Mouse (Mus musculus): ENCODE measurements around the gene Zswim1. TPM values are rescaled to one million over a fixed set of nuclear protein-coding genes. Genes with fewer than 3 reads are reported as not detected.
"Not testable (repeated sequence)": the region's sequence is repeated elsewhere in the genome, so short reads cannot be mapped to it uniquely, and the experiment has no call there.

The Zswim1 gene
- polyA plus RNA-seq, 1 experiment from 2014 or later = 21.4 TPM

- no peak for ATAC-seq (ENCODE audit: low FRiP score)
- H3K4me3 ChIP-seq = no peak overlapping the region
- no peaks in the 10 kb centered on the region for H3K36me3 ChIP-seq
- H3K4me2 ChIP-seq (replicated peaks) = no peak overlapping the region
- no peaks in the 10 kb centered on the region for H3K9me3 ChIP-seq (replicated peaks)
- WGBS = 75% methylated on average over 4 of the region's 4 CpGs
- H3K9ac ChIP-seq = no peak overlapping the region
- peaks cover 26% of the 10 kb centered on the region for H3K27me3 ChIP-seq
- peaks cover 30% of the 10 kb centered on the region for H3K4me1 ChIP-seq
- H3K27ac ChIP-seq = no peak overlapping the region
Observed at GRCm38 (mm10) chr2:164861094-164861493, 38.6 kb downstream of the Zswim1 start.

GRCm38 (mm10) chr2:164862179-164862861, 39.8 kb downstream of the Zswim1 start:
- Histone ChIP-seq H3K9ac (no peak overlapping the region), H3K4me2 (replicated peaks) (no peak overlapping the region), H3K9me3 (replicated peaks) (no peaks in the 10 kb centered on the region), H3K27ac (no peak overlapping the region), H3K4me3 (no peak overlapping the region), H3K4me1 (peaks cover 17% of the 10 kb centered on the region), H3K27me3 (peaks cover 14% of the 10 kb centered on the region), H3K36me3 (no peaks in the 10 kb centered on the region)
- ATAC-seq (ENCODE audit: low FRiP score) = no peak
- 48% methylated on average over 9 of the region's 9 CpGs for WGBS

GRCm38 (mm10) chr2:164863411-164863810, 40.9 kb downstream of the Zswim1 start:
- not testable (repeated sequence) for H3K4me3 ChIP-seq; H3K4me1 ChIP-seq; ATAC-seq (ENCODE audit: low FRiP score); H3K9me3 ChIP-seq (replicated peaks); H3K9ac ChIP-seq; H3K27ac ChIP-seq; H3K27me3 ChIP-seq; H3K4me2 ChIP-seq (replicated peaks); H3K36me3 ChIP-seq
- 88% methylated on average over 9 of the region's 9 CpGs for WGBS

GRCm38 (mm10) chr2:164864593-164864992, 42.1 kb downstream of the Zswim1 start:
- peaks cover 8% of the 10 kb centered on the region; the same call in 1 of the 2 replicates for H3K4me1 ChIP-seq
- H3K4me2 ChIP-seq (replicated peaks) = no peak overlapping the region
- H3K4me3 ChIP-seq = no peak overlapping the region
- no peaks in the 10 kb centered on the region for H3K9me3 ChIP-seq (replicated peaks)
- WGBS = 85% methylated on average over 4 of the region's 4 CpGs
- H3K36me3 ChIP-seq = no peaks in the 10 kb centered on the region
- peaks cover 2% of the 10 kb centered on the region; the same call in 1 of the 2 replicates for H3K27me3 ChIP-seq
- ATAC-seq (ENCODE audit: low FRiP score) = no peak
- no peak overlapping the region for H3K27ac ChIP-seq
- H3K9ac ChIP-seq = no peak overlapping the region

GRCm38 (mm10) chr2:164866741-164867551, 44.5 kb downstream of the Zswim1 start:
- Histone ChIP-seq H3K27me3 (no peaks in the 10 kb centered on the region), H3K4me1 (peaks cover 6% of the 10 kb centered on the region; the same call in 1 of the 2 replicates), H3K27ac (no peak overlapping the region), H3K4me3 (no peak overlapping the region), H3K9me3 (replicated peaks) (no peaks in the 10 kb centered on the region), H3K36me3 (no peaks in the 10 kb centered on the region), H3K4me2 (replicated peaks) (no peak overlapping the region), H3K9ac (peak overlapping the region; percentile 18; the same call in 1 of the 2 replicates)
- 65% methylated on average over 16 of the region's 16 CpGs for WGBS
- no peak for ATAC-seq (ENCODE audit: low FRiP score)

- Histone ChIP-seq H3K4me1 (no peaks in the 10 kb centered on the region), H3K9ac (no peak overlapping the region), H3K4me2 (replicated peaks) (no peak overlapping the region), H3K27me3 (no peaks in the 10 kb centered on the region), H3K36me3 (no peaks in the 10 kb centered on the region), H3K27ac (no peak overlapping the region), H3K9me3 (replicated peaks) (no peaks in the 10 kb centered on the region), H3K4me3 (no peak overlapping the region)
- ATAC-seq (ENCODE audit: low FRiP score) = no peak
- WGBS = 91% methylated on average over 7 of the region's 7 CpGs
Observed at GRCm38 (mm10) chr2:164867566-164867965, 45.1 kb downstream of the Zswim1 start.

- Histone ChIP-seq H3K4me3 (no peak overlapping the region), H3K9me3 (replicated peaks) (no peaks in the 10 kb centered on the region), H3K9ac (no peak overlapping the region), H3K27me3 (no peaks in the 10 kb centered on the region), H3K4me2 (replicated peaks) (no peak overlapping the region), H3K27ac (no peak overlapping the region), H3K4me1 (no peaks in the 10 kb centered on the region), H3K36me3 (no peaks in the 10 kb centered on the region)
- no peak for ATAC-seq (ENCODE audit: low FRiP score)
- 82% methylated on average over 7 of the region's 7 CpGs for WGBS
Observed at GRCm38 (mm10) chr2:164868491-164868890, 46.0 kb downstream of the Zswim1 start.

- WGBS = 57% methylated on average over 6 of the region's 6 CpGs
- no peak for ATAC-seq (ENCODE audit: low FRiP score)
Observed at GRCm38 (mm10) chr2:164871602-164872303, 49.3 kb downstream of the Zswim1 start.

GRCm38 (mm10) chr2:164873621-164874020, 51.1 kb downstream of the Zswim1 start:
- Histone ChIP-seq H3K27me3 (no peaks in the 10 kb centered on the region), H3K9me3 (replicated peaks) (no peaks in the 10 kb centered on the region), H3K4me1 (peaks cover 18% of the 10 kb centered on the region), H3K36me3 (peaks cover 7% of the 10 kb centered on the region; the same call in 1 of the 2 replicates), H3K4me3 (no peak overlapping the region), H3K27ac (no peak overlapping the region), H3K9ac (no peak overlapping the region), H3K4me2 (replicated peaks) (no peak overlapping the region)
- no peak for ATAC-seq (ENCODE audit: low FRiP score)
- 66% methylated on average over 3 of the region's 3 CpGs for WGBS

More at GRCm38 (mm10) chr2:164871602-164872303, 49.3 kb downstream of the Zswim1 start:
- Histone ChIP-seq H3K27me3 (no peaks in the 10 kb centered on the region), H3K4me2 (replicated peaks) (no peak overlapping the region), H3K36me3 (no peaks in the 10 kb centered on the region), H3K4me3 (no peak overlapping the region), H3K9ac (no peak overlapping the region), H3K27ac (no peak overlapping the region), H3K4me1 (0 out of 2 replicates have a peak, but pooled peaks cover 5% of the 10 kb centered on the region), H3K9me3 (replicated peaks) (no peaks in the 10 kb centered on the region)

- ATAC-seq (ENCODE audit: low FRiP score) = no peak
- H3K9me3 ChIP-seq (replicated peaks) = no peaks in the 10 kb centered on the region
- H3K4me2 ChIP-seq (replicated peaks) = no peak overlapping the region
- peak overlapping the region; percentile 55; the same call in 1 of the 2 replicates for H3K27ac ChIP-seq
- WGBS = 36% methylated on average over 1 of the region's 1 CpGs
- peaks cover 19% of the 10 kb centered on the region for H3K4me1 ChIP-seq
- peak overlapping the region; percentile 23; the same call in 1 of the 2 replicates for H3K9ac ChIP-seq
- H3K4me3 ChIP-seq = no peak overlapping the region
- H3K36me3 ChIP-seq = peaks cover 7% of the 10 kb centered on the region; the same call in 1 of the 2 replicates
- H3K27me3 ChIP-seq = no peaks in the 10 kb centered on the region
Observed at GRCm38 (mm10) chr2:164874239-164874769, 51.8 kb downstream of the Zswim1 start.

GRCm38 (mm10) chr2:164875648-164876047, 53.2 kb downstream of the Zswim1 start:
- H3K9me3 ChIP-seq (replicated peaks); H3K27me3 ChIP-seq; ATAC-seq (ENCODE audit: low FRiP score); H3K27ac ChIP-seq; H3K4me3 ChIP-seq; H3K4me2 ChIP-seq (replicated peaks); H3K9ac ChIP-seq; H3K36me3 ChIP-seq: not testable (repeated sequence)
- H3K4me1 ChIP-seq = peaks cover 24% of the 10 kb centered on the region
- WGBS = 61% methylated on average over 2 of the region's 2 CpGs
